Mouse (Mus musculus) embryo, embryonic 11 days (tissue): Measurements from ENCODE around the gene Wrap73.

Experiments used
- DNase-seq: peaks from one replicate; pipeline ENCODE4 v3.0.0-alpha.2; 2015

Wrap73 gene

DNA sequence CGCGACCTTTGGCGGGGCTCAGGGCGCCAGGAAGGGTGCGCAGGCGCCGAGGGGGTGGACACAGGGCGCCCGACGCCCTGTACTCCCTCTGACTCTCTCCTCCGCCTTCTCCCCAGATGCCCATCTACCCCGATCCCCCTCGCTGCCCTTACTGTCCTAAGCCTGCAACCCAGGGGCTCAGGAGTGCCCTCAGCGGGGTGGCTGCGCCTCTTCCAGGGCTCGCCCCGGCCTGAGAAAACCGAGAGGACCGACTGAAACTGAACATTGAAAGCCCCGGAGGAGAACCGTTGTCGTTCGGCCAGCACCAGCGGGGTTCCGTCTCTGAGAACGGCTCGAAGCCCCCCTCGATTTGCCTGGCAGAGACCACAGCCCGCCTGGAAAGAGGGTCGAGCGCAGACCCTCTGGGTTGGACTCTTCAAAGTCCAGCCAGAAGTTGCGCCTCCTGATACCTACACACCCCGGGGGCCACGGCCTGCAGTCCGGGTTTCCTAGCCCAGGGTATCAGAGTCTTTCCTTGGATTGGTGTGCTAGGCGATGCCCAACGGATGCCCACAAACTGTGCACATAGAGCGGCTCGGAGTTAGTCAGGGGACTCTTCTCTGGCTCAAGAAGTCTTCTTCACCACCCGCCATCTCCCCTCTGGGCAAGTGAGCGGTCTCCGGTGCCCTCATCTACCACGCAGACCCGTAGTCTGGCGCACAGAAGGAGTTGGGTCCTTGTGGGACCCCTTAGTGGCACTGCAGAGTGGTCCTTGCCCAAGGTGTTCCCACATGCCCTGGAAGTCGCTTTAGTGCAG, 1.8 kb upstream of the Wrap73 start:
- peak; percentile 29 for DNase-seq

DNA sequence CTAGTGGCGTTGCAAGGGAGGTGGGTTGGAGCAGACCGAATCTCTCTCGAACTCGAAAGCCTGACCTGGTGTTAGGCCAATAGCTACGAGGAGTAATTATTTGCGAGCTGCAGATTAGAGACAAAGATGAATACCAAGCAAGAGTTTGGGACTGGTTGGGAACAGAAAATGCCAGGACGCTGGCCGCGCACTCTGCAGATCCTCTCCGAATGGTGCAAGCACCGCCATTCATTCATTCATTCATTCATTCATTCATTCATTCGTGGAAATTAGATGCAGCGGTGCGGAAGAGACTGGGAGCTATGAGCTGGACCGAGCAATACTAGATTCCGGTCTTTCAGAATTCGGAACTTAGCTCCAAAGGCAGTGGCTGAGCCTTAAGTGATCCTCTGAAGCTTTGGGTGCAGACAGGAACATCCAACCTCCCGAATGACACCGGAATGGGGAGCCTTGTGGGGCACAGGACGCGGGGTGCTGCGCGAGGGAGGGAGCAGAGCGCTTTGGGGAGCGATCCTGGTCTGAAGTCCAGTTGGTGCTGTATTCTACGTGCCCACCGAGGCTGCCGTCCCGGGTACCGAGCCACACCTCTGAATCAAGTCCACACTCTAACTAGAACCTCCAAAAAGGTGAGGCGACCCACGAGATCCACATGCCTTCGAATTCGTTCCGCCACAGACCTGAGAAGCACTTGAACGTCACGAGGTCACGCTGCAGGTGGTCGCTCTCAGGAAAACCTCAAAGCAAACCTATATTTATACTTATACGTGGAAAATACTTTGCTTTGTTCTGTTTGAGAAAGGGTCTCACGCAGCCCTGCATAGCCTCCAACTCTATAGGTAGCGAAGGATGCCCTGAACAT, 934 bp upstream of the Wrap73 start:
- DNase-seq, result no peak

DNA sequence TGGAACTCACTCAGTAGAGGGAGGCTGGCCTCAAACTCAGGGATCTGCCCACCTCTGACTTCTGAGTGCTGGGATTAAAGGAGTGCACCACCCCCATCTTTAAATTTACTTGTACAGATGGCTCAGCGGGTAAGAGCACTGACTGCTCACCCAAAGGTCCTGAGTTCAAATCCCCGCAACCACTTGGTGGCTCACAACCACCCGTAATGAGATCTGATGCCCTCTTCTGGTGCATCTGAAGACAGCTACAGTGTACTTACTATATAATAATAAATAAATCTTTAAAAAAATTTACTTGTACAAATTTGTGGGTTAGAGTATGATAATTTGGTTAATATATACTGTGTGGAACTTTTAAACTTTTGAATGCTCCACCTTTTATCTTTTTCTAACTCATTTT, 2.5 kb downstream of the Wrap73 start:
- DNase-seq, result no peak

DNA sequence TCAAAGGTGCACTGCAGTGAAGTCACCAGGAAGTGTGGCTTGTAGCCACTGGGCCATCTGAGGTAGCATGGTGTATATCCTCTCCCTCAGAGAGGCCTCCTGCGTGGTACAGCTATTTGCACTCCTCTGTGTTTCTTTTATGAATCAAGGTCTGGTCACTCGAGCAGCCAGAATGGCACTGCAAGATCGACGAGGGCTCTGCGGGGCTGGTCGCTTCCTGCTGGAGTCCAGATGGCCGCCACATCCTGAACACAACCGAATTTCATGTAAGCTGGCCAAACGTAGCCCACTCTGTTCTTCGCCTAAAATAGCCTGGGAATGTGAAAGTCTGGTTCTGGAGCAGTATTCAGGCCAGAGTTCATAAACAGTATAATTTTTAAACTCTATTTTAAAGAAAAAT, 4.2 kb downstream of the Wrap73 start:
- no peak for DNase-seq

DNA sequence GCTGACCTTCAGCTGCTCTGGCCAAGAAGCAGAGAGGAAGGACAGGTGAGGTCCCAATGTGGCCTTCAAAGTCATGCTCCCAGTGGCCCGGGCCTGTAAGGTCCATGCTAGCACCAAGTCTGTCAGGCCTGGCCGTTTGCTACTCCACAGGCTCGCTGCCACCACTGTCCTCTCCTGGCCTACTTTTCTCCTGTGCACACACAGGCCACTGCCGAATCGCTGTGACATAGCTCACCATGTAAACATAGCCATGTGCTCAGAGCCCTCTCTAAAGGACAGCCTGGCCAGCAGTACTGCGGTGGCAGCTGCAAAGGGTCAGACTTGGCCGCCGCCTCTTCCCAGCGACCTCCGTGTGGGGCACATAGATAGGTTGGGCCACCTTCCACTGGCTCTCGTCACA, 11.9 kb downstream of the Wrap73 start:
- no peak for DNase-seq

DNA sequence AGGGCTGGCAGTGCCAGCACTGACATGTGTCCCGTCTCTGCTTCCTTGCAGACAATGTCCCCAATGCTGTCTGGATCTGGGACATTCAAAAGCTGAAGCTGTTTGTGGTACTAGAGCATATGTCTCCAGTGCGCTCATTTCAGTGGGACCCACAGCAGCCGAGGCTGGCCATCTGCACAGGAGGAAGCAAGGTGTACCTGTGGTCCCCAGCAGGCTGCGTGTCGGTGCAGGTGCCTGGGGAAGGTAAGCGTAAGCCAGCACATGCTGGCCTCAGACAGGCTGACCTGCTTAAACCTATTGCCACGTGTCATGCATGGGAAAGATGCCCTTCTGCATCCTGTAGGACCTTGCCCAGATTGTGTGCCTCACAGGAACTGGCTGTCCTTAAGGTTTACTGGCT, 13.9 kb downstream of the Wrap73 start:
- DNase-seq, result no peak

DNA sequence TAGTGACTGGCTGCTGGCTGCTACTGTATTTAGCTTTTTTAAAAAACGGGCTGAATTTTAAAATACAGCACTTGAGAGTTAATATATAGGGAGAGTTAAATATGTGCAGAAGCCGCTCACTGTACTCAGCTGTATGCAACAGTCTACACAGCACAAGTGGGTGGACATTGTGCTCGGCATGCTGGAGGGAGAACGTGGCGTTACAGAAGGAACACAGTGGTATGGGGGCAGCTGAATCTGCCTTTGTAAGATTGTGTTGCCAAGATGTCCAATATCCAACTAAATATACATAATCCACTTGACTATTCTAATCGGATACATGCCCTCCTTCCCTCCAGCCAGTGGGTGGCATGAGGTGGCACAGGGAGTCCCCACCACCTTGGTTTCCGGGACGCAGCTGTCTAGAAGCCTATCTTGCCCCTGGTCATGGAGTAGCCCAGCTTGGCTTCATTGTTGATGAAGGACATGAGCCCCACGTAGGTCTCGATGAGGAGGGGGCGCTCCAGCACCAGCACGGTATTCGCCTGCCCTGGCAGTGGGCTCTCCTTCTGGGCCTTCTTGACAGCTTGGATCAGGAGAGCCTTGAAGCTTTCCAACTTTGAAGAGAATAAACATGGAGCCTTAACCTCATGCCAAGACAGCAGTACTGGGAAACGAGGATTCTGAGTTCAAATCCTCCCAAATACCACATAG, 15.9 kb downstream of the Wrap73 start:
- DNase-seq, result no peak

DNA sequence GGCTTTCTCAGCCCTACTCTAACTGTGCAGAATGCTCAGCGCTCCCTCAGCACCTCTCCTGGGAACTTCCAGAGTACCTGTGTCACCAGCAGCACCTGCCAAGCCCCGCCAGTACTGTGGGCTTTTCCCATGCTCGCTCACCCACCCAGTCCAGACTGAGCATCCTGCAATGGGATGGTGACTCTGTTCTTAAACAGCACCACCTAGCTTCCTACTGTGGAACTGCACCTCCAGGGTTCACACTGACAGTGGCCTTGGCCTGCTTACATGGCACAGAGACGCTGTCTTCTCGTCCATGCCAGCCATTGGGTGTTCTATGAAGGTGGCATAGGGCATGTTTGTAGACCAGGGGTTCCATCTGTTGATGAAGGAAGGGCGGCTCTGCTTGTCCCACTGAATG, 16.8 kb downstream of the Wrap73 start:
- peak; percentile 87 for DNase-seq

DNA sequence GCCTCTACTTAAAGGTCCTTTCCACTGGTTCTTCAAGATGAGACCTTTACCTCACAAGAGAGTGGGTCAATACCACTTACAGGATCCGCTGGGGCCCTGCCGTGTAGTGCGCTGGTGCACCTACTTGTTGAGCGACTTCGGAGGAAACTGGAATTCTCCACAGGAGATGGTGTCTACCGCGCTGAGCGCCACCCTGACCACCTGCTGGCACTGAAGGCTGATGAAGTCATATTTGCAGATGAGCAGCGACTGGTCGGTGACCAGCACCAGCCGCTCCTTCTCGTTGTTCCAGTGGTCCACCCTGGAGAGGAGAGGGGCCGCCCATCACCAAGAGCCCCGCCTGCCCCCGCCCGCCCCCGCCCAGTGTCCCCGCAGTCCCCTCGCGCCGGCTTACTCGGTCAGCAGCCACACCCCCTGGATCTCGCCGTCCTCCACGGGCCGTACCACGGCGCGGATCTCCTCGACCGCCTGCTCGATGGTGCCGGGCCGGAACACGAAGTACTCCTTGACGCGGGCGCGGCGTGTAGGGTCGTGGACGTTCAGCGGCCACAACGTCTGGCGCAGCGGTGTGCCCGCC, 17.9 kb downstream of the Wrap73 start:
- no peak for DNase-seq

DNA sequence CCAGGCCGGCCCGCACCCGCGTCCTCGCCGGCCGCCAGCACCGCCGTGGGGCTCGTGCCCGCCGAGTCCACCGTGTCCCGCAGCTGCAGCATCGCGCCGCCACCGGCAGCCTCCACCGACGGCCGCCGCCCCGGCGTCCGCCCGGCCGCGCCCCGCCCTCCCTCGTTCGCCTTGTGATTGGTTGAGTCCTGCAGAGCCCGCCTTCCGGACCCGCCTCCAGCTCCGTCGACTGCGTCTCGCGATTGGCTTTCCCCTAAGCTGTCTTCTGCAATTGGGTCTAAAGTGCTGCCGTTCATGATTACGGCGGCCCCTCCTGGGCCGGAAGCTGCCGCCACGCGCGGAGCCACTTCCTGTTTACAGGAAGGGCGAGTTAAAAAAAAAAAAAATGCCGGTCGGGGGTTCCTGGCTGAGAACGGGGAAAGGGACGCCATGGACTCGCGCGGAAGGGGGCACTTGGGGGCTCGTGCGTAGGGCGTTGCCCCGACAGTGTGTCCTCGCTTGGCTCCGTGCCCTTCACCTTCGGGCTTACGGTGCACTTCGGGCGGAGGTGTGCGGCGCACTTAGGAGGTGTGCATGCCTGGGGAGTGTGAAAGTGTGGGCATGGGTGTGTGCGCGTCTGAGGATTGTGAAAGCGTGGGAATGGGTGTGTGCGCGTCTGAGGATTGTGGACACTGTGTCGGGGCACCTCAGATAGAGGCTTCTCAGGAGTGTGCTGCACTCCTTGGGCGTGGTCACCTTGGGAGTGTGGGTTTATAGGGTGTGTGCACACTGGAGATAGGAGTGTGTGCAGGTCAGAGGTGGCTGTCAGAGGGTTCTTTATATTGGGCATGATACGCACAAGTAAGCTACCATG, 18.6 kb downstream of the Wrap73 start, which contains the start of gene Tprgl:
Gene Tprgl (minus strand): TSS at position 129 of the 853 bp plus-strand sequence.
- DNase-seq, result peak; percentile 96

DNA sequence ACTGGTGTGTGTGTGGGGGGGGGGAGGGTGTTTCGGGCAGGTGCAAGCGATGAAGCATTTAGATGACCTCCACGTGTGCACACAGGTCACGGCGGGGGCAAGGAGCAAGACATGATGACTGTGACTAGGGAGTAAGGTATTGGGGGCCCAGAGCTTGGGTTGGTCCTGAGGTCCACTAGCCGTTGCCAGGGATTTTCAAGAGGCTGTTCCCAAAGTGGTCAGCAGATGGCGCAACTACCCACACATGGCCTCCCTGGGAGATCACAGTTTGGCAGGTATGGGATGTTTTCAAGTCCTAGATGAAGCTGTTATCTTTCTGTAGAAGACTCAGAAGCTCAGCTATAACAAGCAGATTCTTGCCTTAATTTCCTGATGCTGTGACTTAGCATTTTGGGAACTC, 21.1 kb downstream of the Wrap73 start:
- peak; percentile 76 for DNase-seq

DNA sequence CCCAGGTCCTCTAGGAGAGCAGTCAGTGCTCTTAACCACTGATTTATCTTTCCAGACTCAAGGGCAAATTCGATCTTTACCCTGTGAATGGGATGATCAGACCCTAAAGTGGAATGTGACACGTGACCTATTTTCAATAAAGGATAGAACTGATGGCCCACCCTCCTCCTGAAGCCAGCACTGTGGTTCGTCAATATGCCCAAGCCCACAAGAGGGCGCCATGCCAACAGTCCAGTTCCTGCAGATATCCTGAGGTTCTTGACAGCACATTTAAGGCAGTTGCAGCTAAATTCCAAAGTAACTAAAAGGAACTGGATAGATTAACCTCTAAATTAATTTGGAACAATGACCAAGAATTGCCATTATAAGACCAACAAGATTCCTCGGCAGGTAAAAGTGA, 24.9 kb downstream of the Wrap73 start:
- DNase-seq, result peak; percentile 70

DNA sequence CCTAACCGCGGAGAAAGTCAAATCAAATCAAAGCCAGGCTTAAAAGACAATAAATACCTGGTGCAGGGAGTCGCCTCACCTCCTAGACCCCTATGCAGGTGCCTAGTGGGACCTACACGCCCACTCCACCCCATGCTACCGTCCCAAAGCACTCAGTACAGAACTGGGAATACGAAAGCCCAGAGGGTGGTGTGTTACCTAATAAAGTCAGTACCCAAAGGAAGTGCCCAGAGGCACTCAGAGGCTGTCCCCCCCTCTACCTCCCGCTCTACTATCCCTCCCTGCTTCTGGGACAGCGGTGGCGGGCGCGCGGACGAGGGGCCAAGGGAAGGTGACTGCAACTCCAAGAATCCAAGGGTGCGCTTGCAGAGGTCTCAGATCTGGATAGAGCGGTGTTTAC, 27.8 kb downstream of the Wrap73 start:
- no peak for DNase-seq

DNA sequence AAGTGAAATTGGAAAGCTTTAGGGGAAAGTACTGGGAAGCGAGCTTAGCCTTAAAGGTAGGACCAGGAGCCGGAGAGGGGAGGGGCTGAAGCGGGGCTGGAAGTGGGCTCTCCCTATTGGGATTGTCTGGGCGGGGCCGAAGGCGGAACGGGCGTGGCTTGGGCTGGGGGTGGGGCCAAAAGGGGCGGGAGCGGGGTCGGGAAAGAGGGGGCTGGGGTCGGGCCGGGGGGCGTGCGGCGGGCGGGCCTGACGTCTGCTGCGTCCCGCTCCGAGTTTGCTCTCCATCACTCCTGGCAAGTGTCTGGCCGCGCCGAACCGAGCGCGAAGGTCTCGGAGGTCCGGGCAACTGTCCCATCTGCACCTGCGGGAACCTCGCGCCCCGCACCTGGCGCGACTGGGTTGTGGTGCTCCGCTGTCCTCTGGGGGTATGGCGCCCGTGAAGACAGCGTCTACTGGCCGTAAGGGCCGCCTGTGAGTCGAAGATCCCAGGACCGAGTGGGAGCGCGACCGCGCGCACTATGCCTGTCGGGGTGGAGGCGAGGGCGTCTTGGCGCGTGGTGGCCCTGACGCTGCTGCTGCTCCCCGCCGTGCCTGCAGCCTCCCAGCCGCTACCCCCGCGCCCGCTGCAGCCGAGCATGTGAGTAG, 28.5 kb downstream of the Wrap73 start, which contains the start of gene Megf6:
Gene Megf6 (plus strand): TSS at position 225 of the 645 bp plus-strand sequence.
- DNase-seq, result peak; percentile 90

DNA sequence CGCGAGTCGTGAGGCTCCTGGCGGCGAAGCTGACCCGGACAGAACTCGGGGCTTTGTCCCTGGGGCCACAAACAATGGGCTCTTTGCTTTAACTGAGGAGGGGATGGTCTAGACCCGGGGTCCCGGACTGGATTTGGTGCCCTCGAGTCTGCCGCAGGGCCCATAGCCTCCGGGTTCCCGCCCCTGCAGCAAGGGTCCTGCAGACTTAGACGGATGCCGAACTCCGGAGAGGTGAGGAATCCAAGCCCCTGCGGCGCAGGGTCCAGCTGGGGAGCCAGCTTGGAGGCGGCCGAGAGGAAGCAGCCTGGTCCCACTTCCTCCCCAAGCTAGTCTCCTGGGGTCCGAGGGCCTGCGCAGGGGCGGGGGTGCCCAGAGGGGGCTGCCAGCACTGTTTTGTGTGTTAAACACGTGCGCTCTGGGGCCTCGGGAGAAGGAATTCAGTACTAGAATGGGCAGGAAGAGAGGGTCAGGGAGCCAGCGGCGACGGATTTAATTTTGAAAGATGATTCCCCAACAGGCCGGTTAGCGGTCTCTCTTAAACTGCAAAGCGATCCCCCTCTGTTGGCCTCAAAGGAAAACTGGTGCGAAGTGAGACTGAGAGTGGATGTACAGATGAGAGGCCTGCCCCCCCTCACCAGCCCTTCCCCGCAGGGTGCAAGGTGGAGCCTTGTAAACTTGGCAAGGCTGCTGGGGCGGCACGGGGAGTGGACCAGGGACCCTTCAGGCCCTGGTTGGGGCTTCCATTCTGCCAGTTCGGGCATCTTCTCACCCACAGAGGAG, 29.2 kb downstream of the Wrap73 start:
- peak; percentile 69 for DNase-seq

DNA sequence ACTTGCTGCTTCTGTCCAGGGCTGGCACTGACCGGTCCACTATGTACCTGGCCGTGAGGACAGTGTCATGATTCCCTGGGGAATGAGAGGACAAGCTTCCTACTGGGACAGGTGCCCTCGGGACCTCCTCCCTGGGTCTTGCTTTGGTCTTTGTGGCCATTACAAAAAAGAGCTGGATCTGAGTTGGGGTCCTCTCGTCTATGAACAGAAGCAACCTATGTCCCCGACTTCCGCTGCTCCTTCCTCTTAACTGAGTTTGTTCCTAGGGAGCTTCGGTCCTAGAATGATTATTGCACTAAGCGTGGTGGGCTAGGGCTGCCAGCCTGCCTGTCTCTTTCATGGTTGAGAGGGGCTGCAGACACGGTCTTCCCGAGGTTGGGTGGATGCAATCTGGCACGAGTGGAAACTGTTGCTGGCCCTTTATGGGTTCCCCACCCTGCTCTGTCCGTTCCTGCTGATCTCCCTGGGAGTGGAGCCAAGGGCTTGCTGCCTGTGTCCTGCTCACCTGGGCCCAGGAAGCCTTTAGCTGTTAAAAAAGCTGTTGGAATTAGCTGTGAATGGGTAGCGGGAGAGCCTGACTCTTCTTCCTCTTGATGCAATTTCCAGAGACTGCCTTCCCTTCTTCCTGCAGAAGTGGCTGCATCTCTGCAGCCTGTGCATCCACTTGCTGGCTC, 29.9 kb downstream of the Wrap73 start:
- DNase-seq, result no peak

DNA sequence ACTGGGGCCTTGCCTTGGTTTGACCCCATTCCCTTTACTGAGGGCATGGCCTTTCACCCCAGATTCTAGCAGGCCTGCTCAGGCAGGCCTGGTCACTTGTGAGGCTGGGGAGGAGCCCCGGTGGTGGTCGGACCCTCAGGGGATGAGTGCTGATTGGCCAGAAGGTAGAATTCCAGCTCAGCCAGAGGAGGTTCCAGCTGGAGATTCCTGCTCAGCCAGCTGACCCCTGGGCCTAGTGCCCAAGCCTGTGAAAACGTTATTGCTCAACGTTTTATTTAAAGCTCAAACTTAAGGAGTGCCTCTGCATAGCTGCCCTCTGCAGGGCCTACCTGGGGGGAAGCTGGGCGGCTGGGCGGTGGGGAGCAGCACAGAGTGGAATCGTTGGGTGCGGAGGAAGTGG, 35.1 kb downstream of the Wrap73 start:
- DNase-seq, result no peak

DNA sequence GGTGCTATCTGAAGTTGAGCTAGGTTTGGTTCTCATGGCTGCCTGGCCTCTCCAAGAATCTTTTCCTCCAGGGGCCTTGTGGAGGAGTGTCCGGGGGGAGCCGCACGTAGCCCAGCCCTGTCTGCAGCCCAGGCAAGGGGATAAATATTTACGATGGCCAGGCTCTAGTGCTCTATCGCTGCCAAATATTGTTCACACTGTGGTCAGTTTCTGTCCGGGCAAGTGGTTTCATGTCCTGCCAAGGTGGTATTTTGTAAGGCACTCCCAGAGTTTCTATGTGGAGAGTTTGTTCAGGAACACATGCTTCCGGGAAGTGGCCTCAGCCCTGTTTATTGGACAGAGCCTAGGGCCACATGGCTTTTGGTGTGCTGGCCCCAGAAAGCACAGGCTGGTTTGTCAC, 38.8 kb downstream of the Wrap73 start:
- no peak for DNase-seq

DNA sequence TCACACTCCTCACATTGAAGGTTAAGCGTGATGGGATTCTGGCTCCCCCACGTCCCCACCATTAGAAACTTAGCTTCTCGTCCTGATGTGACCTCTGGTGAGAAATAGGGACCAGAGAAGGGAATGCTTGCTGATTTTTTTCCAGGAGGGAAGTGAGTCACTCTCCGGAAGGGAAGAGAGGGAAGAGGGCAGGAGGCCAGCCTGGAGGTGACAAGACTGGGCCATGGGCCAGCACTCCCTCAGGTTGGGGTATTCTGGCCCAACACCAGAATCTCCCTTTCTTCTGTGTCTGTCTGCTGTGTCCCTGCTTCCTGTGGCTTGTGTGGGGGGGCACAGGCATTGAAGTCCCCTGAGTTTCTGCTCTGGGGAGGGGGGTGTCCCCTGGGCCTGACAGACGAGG, 41.4 kb downstream of the Wrap73 start:
- no peak for DNase-seq

DNA sequence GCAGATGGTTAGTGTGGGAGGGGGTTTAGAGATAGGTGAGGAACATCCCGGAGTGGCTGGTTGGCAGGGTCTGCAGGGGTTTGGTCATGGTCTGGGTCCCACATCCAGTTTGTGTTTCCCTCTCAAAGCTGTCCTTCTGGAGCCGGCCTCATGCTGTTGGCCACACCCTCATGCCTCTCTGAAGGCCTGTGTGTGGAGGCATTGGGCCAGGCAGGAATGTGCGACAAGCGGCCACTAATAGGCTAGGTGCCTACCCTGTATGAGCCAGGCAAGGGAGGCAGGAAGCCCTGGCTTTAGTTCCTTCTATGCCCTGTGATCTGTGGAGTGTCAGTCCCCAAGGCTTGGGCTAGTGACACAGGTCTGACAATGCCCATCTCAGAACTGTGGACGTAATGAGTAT, 42.8 kb downstream of the Wrap73 start:
- no peak for DNase-seq
